Mouse (Mus musculus) left cerebral cortex, adult 18-20 months (tissue): ENCODE data around the gene Olfr1153. TPM values are rescaled to one million over a fixed set of nuclear protein-coding genes. Genes with fewer than 3 reads are reported as not detected.

Experiments
- DNase-seq, 2 experiments: peaks; one replicate each; pipeline ENCODE4 v3.0.0; 2021 to 2022; ENCODE audit warnings: low spot score in 2 of 2, mixed read lengths in 1 of 2
- long read RNA-seq, 2 experiments: library from polyadenylated mRNA; stranded (forward); transcript quantifications; one replicate each; pipeline ENCODE4 v2.0.0; 2021
- total RNA-seq, 2 experiments: library from RNA; stranded (reverse); gene quantifications; 2 replicates each; pipeline ENCODE4 v1.2.3; 2021

Olfr1153 gene
- total RNA-seq = not detected
- long read RNA-seq, experiment 1 = 0 reads
- long read RNA-seq, experiment 2 = 0 reads

DNA sequence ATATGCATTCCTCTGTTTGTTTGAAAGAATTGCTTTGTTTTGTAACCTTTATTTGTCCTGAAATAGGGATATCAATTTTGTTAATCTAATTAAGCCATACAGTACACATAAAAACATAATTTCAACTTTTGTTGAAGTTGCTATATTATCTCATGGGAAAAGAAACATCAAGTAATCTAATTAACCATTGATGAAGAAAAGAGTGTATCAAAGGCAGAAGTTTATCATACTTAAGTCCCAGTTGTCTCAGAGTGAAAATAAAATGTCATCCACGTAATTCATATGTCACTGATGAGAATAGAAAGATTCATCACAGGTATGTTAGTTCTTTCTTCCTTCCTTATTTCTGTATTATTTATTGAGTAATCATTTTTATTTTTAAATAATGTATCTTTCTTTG, at the start of gene Olfr1153:
Gene Olfr1153 (plus strand): TSS at position 301 of the 400 bp plus-strand sequence.
- DNase-seq = no peak

DNA sequence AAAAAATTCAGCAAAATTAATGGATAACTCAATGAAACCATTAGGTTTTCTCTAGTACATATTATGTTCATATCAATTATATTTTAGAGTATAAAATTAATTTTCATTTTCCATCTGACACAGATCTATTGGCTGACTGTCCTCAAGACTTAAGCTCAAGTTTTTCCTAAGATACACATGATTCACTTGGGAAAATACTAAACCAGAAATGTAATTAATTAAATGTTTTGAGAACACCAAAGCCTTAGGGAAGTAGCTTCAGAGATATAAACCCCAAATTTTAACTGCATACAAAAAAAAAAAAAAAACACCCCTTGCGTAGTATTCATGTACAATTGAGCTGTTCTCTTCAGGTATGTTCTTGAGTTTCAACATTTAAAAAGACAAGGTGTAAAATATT, 39.2 kb upstream of the Olfr1153 start, which contains the start of gene Olfr1151:
Gene Olfr1151 (plus strand): TSS at position 301 of the 400 bp plus-strand sequence.
- no peak for DNase-seq

DNA sequence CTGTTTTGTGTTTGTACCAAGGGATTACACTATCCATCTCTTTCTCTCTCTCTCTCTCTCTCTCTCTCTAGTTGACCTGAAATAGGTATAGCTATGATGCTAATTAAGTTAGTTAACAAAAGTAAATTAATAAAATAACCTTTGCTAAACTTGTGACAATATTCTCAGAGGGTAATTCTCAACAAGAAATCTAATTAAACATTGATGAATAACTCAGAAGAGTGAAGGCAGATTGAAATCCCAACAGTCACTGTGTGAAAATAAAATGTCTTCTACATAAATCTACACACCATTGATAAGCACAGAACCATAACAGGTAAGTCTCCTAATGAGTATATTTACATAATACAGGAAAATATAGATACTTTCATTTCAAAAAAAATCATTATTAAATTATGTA, 28.6 kb upstream of the Olfr1153 start, which contains the start of gene Olfr1152:
Gene Olfr1152 (plus strand): TSS at position 301 of the 400 bp plus-strand sequence.
- no peak for DNase-seq

GRCm38 (mm10) chr2:87905066-87905465, 10.3 kb downstream of the Olfr1153 start, which contains the start of gene Olfr1154:
Gene Olfr1154 (minus strand): TSS chr2:87905166.
- DNase-seq = no peak

DNA sequence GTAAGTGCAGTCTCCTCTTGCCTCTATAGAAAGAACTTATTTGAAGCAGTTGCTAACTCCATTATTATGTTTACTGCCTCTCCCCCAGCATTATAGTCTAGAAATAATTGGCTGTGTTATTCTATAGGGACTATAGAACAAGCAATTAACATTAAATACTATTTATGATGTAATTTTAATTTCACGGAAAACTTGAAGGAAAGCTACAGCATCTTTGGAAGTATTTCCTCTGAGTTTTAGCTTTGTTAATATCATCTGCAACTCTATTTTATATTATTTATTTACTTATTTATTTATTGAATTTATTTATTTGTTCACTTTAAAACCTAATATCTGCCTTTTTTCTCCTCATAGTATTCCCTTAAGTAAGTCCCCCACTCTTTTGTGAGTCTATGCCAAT, 50.3 kb downstream of the Olfr1153 start, which contains the start of gene Olfr1155:
Gene Olfr1155 (minus strand): TSS at position 101 of the 400 bp plus-strand sequence.
- no peak for DNase-seq

Other genes starting within 250 kb of the Olfr1153 start
- gene Olfr1133, start 247.6 kb upstream of the Olfr1153 start, total RNA-seq = not detected
- gene Olfr1134, start 236.5 kb upstream of the Olfr1153 start, total RNA-seq = not detected
- gene Olfr1135, start 221.3 kb upstream of the Olfr1153 start, total RNA-seq = not detected
- gene Olfr1136, start 201.0 kb upstream of the Olfr1153 start, total RNA-seq = not detected
- gene Olfr1137, start 181.8 kb upstream of the Olfr1153 start, total RNA-seq = not detected
- gene Olfr1138, start 155.0 kb upstream of the Olfr1153 start, total RNA-seq = not detected
- gene Olfr1140, start 151.2 kb upstream of the Olfr1153 start, total RNA-seq = not detected
- gene Olfr1141, start 141.0 kb upstream of the Olfr1153 start, total RNA-seq = not detected
- gene Olfr152, start 115.5 kb upstream of the Olfr1153 start, total RNA-seq = not detected
- not detected for gene Olfr1143, start 94.4 kb upstream of the Olfr1153 start, total RNA-seq
- gene Olfr1145, start 85.1 kb upstream of the Olfr1153 start, total RNA-seq = not detected
- gene Olfr1148, start 64.4 kb upstream of the Olfr1153 start, total RNA-seq = not detected
- gene Olfr1150-ps1, start 51.0 kb upstream of the Olfr1153 start, total RNA-seq = not detected
- not detected for gene Olfr1151, start 39.1 kb upstream of the Olfr1153 start, total RNA-seq
- gene Olfr1152, start 28.5 kb upstream of the Olfr1153 start, total RNA-seq = not detected
- not detected for gene Olfr1154, start 10.2 kb downstream of the Olfr1153 start, total RNA-seq
- gene Olfr1155, start 50.2 kb downstream of the Olfr1153 start, total RNA-seq = not detected
- not detected for gene Olfr1156, start 58.1 kb downstream of the Olfr1153 start, total RNA-seq
- gene Olfr1157, start 73.3 kb downstream of the Olfr1153 start, total RNA-seq = not detected
- not detected for gene Olfr74, start 79.7 kb downstream of the Olfr1153 start, total RNA-seq
- gene Olfr1158, start 95.2 kb downstream of the Olfr1153 start, total RNA-seq = not detected
- not detected for gene Olfr1160, start 113.3 kb downstream of the Olfr1153 start, total RNA-seq
- gene Olfr1161, start 127.8 kb downstream of the Olfr1153 start, total RNA-seq = not detected
- gene Olfr73, start 142.7 kb downstream of the Olfr1153 start, total RNA-seq = not detected
- not detected for gene Olfr1162, start 156.2 kb downstream of the Olfr1153 start, total RNA-seq
- gene Olfr1163, start 176.9 kb downstream of the Olfr1153 start, total RNA-seq = not detected
- not detected for gene Olfr1164, start 199.0 kb downstream of the Olfr1153 start, total RNA-seq
- not detected for gene Olfr1166, start 233.3 kb downstream of the Olfr1153 start, total RNA-seq